Comparison of ENCODE assay signal across 14 mouse cellular contexts in genomic region chr8:125959363-125959771, GRCm38 (mm10). TPM values are rescaled to one million over a fixed set of nuclear protein-coding genes. Genes with fewer than 3 reads are reported as not detected.
A peak's percentile ranks its signal among the peaks of the same experiment; 100 is the strongest.
DNase-seq lines count a peak whose midpoint lies in the region; ATAC-seq and TF ChIP-seq lines count a peak whose summit lies in the region.
"Had no signal": no experiment of that assay in that cellular context is flagged by ENCODE, and none has a peak within 500 bp of the region (broad histone marks: within the 10 kb centered on the region; RNA-seq: fewer than 3 reads in every experiment).

No protein-coding gene starts in this region.

- no peak for TF ChIP-seq EP300 in liver, postnatal 0 days (IDR thresholded peaks at IDR 0.05; ENCODE audit: low read depth)

- H3K36me3 ChIP-seq in midbrain, embryonic 11.5 days (ENCODE audit: control insufficient read depth, insufficient read depth, low read length) = no peaks in the 10 kb centered on the region
- no peaks in the 10 kb centered on the region for H3K36me3 ChIP-seq in midbrain, embryonic 13.5 days
- H3K36me3 ChIP-seq in liver, postnatal 0 days (replicated peaks; ENCODE audit: insufficient read depth, low read length) = no peaks in the 10 kb centered on the region
- no peaks in the 10 kb centered on the region for H3K36me3 ChIP-seq in midbrain, embryonic 15.5 days (replicated peaks)
- H3K36me3 ChIP-seq: embryonic facial prominence, embryonic 13.5 days; neural tube, embryonic 12.5 days had no signal

- ATAC-seq in midbrain, embryonic 11.5 days (ENCODE audit: low FRiP score) = no peak
- no peak for ATAC-seq in midbrain, embryonic 13.5 days
- peak; percentile 87 for ATAC-seq in frontal cortex, adult (ENCODE audit: low TSS enrichment)
- no peak for ATAC-seq in liver, postnatal 0 days
- no peak for ATAC-seq in midbrain, embryonic 15.5 days (replicated peaks)

- H3K9ac ChIP-seq in midbrain, embryonic 11.5 days (ENCODE audit: low read length) = no peak overlapping the region
- H3K9ac ChIP-seq in midbrain, embryonic 13.5 days (replicated peaks) = no peak overlapping the region
- no peak overlapping the region for H3K9ac ChIP-seq in liver, postnatal 0 days (replicated peaks)
- no peak overlapping the region for H3K9ac ChIP-seq in midbrain, embryonic 15.5 days
- H3K9ac ChIP-seq: embryonic facial prominence, embryonic 13.5 days; neural tube, embryonic 12.5 days had no signal

- H3K27ac ChIP-seq in midbrain, embryonic 11.5 days (ENCODE audit: low read depth, low read length) = no peak overlapping the region
- no peak overlapping the region for H3K27ac ChIP-seq in midbrain, embryonic 13.5 days
- no peak overlapping the region for H3K27ac ChIP-seq in liver, postnatal 0 days (ENCODE audit: low read depth)
- no peak overlapping the region for H3K27ac ChIP-seq in midbrain, embryonic 15.5 days
- H3K27ac ChIP-seq: embryonic facial prominence, embryonic 13.5 days; neural tube, embryonic 12.5 days had no signal

- peaks cover 4% of the 10 kb centered on the region; the same call in 1 of the 2 replicates for H3K9me3 ChIP-seq in midbrain, embryonic 11.5 days (ENCODE audit: control insufficient read depth, low read length)
- peaks cover 11% of the 10 kb centered on the region; the same call in 1 of the 2 replicates for H3K9me3 ChIP-seq in midbrain, embryonic 13.5 days
- no peaks in the 10 kb centered on the region for H3K9me3 ChIP-seq in liver, postnatal 0 days (ENCODE audit: low read length)
- H3K9me3 ChIP-seq in midbrain, embryonic 15.5 days = no peaks in the 10 kb centered on the region; the same call in 1 of the 2 replicates

- H3K4me3 ChIP-seq in midbrain, embryonic 11.5 days (ENCODE audit: low read depth, low read length) = no peak overlapping the region
- H3K4me3 ChIP-seq in midbrain, embryonic 13.5 days (replicated peaks) = no peak overlapping the region
- H3K4me3 ChIP-seq in liver, postnatal 0 days (ENCODE audit: low read depth, low read length) = no peak overlapping the region
- H3K4me3 ChIP-seq in midbrain, embryonic 15.5 days = no peak overlapping the region
- H3K4me3 ChIP-seq: embryonic facial prominence, embryonic 13.5 days; neural tube, embryonic 12.5 days had no signal

- 70% methylated on average over 4 of the region's 4 CpGs for WGBS in midbrain, embryonic 11.5 days
- WGBS in midbrain, embryonic 13.5 days = 78% methylated on average over 4 of the region's 4 CpGs
- 44% methylated on average over 4 of the region's 4 CpGs for WGBS in liver, postnatal 0 days (ENCODE audit: insufficient replicate concordance)
- WGBS in midbrain, embryonic 15.5 days = 72% methylated on average over 4 of the region's 4 CpGs

- H3K4me2 ChIP-seq in midbrain, embryonic 11.5 days = no peak overlapping the region
- no peak overlapping the region for H3K4me2 ChIP-seq in midbrain, embryonic 13.5 days (replicated peaks)
- H3K4me2 ChIP-seq in liver, postnatal 0 days (ENCODE audit: low read depth, low read length) = no peak overlapping the region
- H3K4me2 ChIP-seq in midbrain, embryonic 15.5 days = no peak overlapping the region
- H3K4me2 ChIP-seq: embryonic facial prominence, embryonic 13.5 days; liver, embryonic 11.5 days; neural tube, embryonic 12.5 days had no signal

- no peaks in the 10 kb centered on the region for H3K27me3 ChIP-seq in midbrain, embryonic 11.5 days (ENCODE audit: control insufficient read depth, insufficient read depth, low read length)
- H3K27me3 ChIP-seq in midbrain, embryonic 13.5 days = peaks cover 17% of the 10 kb centered on the region; the same call in 1 of the 2 replicates
- 0 out of 2 replicates have a peak, but pooled peaks cover 3% of the 10 kb centered on the region for H3K27me3 ChIP-seq in liver, postnatal 0 days (ENCODE audit: insufficient read depth, low read length)
- H3K27me3 ChIP-seq in midbrain, embryonic 15.5 days (replicated peaks) = peaks cover 5% of the 10 kb centered on the region; the same call in 1 of the 2 replicates
- H3K27me3 ChIP-seq: neural tube, embryonic 12.5 days had no signal

- DNase-seq in midbrain, embryonic 11.5 days (ENCODE audit: low spot score, missing footprints) = peak; percentile 12
- DNase-seq in layer of hippocampus, postnatal 36 days = peak; percentile 69 to 71
- peak; percentile 74 to 89 for DNase-seq in right cerebral cortex, postnatal 36 days (ENCODE audit: low spot score in 2 of 2)
- DNase-seq in liver, postnatal 0 days = no peak
- DNase-seq in spleen, postnatal 4 days (ENCODE audit: low spot score in 2 of 2) = no peak
- DNase-seq: gastrocnemius, postnatal 36 days; heart, postnatal 36 days had no signal

- H3K4me1 ChIP-seq in midbrain, embryonic 11.5 days (ENCODE audit: control insufficient read depth, insufficient read depth, low read length) = no peaks in the 10 kb centered on the region
- H3K4me1 ChIP-seq in midbrain, embryonic 13.5 days (replicated peaks) = peaks cover 9% of the 10 kb centered on the region
- H3K4me1 ChIP-seq in liver, postnatal 0 days (ENCODE audit: insufficient read depth) = no peaks in the 10 kb centered on the region
- H3K4me1 ChIP-seq in midbrain, embryonic 15.5 days = peaks cover 5% of the 10 kb centered on the region; the same call in 1 of the 2 replicates

- TF ChIP-seq CTCF in liver, postnatal 0 days (IDR thresholded peaks at IDR 0.05; ENCODE audit: low read depth) = no peak

RNA-seq across cellular contexts. Expression of gene Kcnk1, which starts 35.6 kb away (rescaled TPM):
- polyA plus RNA-seq in midbrain, embryonic 11.5 days (2014; fragmentation: Nextera tagmentation; extraction: Ambion mirVana) = 3.8 and 4.1 TPM in 2 replicates
- 6.8 and 8.2 TPM in 2 replicates for polyA plus RNA-seq in midbrain, embryonic 13.5 days (2015; fragmentation: Nextera tagmentation; extraction: Ambion mirVana)
- 10 to 100 TPM; 69.4 to 82.5 TPM for total RNA-seq in layer of hippocampus, postnatal 36 days (2021)
- 0.33 and 0.39 TPM in 2 replicates for polyA plus RNA-seq in liver, postnatal 0 days (2015; fragmentation: Nextera tagmentation; extraction: Ambion mirVana)
- polyA plus RNA-seq in midbrain, embryonic 15.5 days (2015; fragmentation: Nextera tagmentation; extraction: Ambion mirVana) = 17.9 and 18.6 TPM in 2 replicates
- total RNA-seq: megakaryocyte progenitor cell, adult 5-6 weeks had no signal

RNA-seq across cellular contexts. Expression of gene Map3k21, which starts 49.1 kb away (rescaled TPM):
- polyA plus RNA-seq in midbrain, embryonic 11.5 days (2014; fragmentation: Nextera tagmentation; extraction: Ambion mirVana) = 0.03 and 0.11 TPM in 2 replicates
- 0.13 and 0.16 TPM in 2 replicates for polyA plus RNA-seq in midbrain, embryonic 13.5 days (2015; fragmentation: Nextera tagmentation; extraction: Ambion mirVana)
- 1 to 10 TPM in 1 of 2 experiments, under 1 TPM in 1; 0.91 to 1.3 TPM for total RNA-seq in layer of hippocampus, postnatal 36 days (2021)
- 0.39 and 0.56 TPM in 2 replicates for polyA plus RNA-seq in liver, postnatal 0 days (2015; fragmentation: Nextera tagmentation; extraction: Ambion mirVana)
- 0.60 and 0.72 TPM in 2 replicates for polyA plus RNA-seq in midbrain, embryonic 15.5 days (2015; fragmentation: Nextera tagmentation; extraction: Ambion mirVana)
- total RNA-seq: megakaryocyte progenitor cell, adult 5-6 weeks had no signal

Comparison
In these comparisons a context has a peak if more than half of its experiments do, and no peak if none do; other contexts are left out.
1. DNase-seq: peak in midbrain, embryonic 11.5 days (single experiment), layer of hippocampus, postnatal 36 days (2 of 2) and right cerebral cortex, postnatal 36 days (2 of 2); none in liver, postnatal 0 days (single experiment) and spleen, postnatal 4 days (0 of 2).